Mouse (Mus musculus) E14TG2a.4 (cell line): Measurements from ENCODE around the gene Gas7.

Source experiments
- CTCF ChIP-seq: conservative IDR thresholded peaks from 2 replicates; pipeline ENCODE4 v1.5.1; 2014; ENCODE audit warnings: low read length
- NANOG ChIP-seq: IDR thresholded peaks from 2 replicates; pipeline ENCODE4 v1.6.1; 2014; ENCODE audit warnings: borderline replicate concordance, low read length, mixed read lengths
- POU5F1 ChIP-seq: IDR thresholded peaks from 2 replicates; pipeline ENCODE4 v1.6.1; 2014; ENCODE audit warnings: low read length, borderline replicate concordance

- no peak for TF ChIP-seq CTCF
- no peak for TF ChIP-seq POU5F1
- no peak for TF ChIP-seq NANOG
These were observed 317 bp downstream of the Gas7 start for GRCm38 (mm10) chr11:67455527-67455981.
